ENCODE assay signal across 26 mouse cellular contexts in the genomic region with DNA sequence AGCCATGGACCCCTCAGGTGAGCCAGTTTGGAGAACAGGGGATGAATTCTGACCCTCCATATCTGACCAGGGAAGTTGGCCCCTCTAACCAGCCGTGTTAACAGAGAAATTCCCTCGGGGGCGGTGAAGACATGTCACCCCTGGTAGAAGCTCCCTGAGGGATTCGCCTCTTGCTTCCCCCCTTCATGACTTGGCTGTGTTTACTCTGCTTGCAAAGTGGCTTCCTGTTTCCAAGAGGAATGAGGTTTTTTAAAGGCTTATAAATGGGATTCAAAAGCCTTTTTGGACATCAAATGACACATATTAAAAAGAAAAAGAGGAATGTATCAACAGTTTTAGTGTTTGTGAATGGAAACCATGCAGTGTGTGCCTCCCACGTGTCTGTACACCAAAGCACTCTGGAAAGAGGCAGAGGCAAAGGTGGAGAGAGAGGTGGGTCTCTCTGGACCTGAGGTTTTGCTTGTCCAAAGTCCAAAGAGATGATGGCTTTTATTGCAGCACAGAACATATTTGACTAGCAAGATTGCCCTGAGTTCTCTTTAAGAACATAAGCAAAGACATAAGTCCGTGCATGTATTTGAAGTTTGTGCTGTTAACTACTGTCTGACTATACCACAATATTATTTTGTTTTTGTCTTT.
A peak's percentile ranks its signal among the peaks of the same experiment; 100 is the strongest.
DNase-seq lines count a peak whose midpoint lies in the region; ATAC-seq and TF ChIP-seq lines count a peak whose summit lies in the region.
"Had no signal": no experiment of that assay in that cellular context is flagged by ENCODE, and none has a peak within 500 bp of the region (broad histone marks: within the 10 kb centered on the region; RNA-seq: fewer than 3 reads in every experiment).

No protein-coding gene starts in this region.

- no peak overlapping the region for H3K27ac ChIP-seq in heart, embryonic 10.5 days
- no peak overlapping the region for H3K27ac ChIP-seq in lung, embryonic 14.5 days (ENCODE audit: low read depth)
- H3K27ac ChIP-seq in kidney, embryonic 16.5 days (ENCODE audit: low read length), result peak overlapping the region; percentile 5; the same call in 1 of the 2 replicates
- H3K27ac ChIP-seq: embryonic facial prominence, embryonic 12.5 days; forebrain, embryonic 15.5 days; heart, embryonic 13.5 days; hindbrain, embryonic 10.5 days; hindbrain, embryonic 15.5 days; liver, embryonic 15.5 days; lung, embryonic 15.5 days; macrophage; midbrain, embryonic 13.5 days; neural tube, embryonic 13.5 days had no signal

- H3K4me3 ChIP-seq in heart, embryonic 10.5 days, result no peak overlapping the region
- no peak overlapping the region for H3K4me3 ChIP-seq in lung, embryonic 14.5 days (ENCODE audit: low read depth, low read length)
- H3K4me3 ChIP-seq in kidney, embryonic 16.5 days (ENCODE audit: low read length), result no peak overlapping the region
- H3K4me3 ChIP-seq: embryonic facial prominence, embryonic 12.5 days; forebrain, embryonic 15.5 days; heart, embryonic 13.5 days; hindbrain, embryonic 10.5 days; hindbrain, embryonic 15.5 days; liver, embryonic 15.5 days; lung, embryonic 15.5 days; midbrain, embryonic 13.5 days; neural tube, embryonic 13.5 days had no signal

- H3K36me3 ChIP-seq in heart, embryonic 10.5 days, result no peaks in the 10 kb centered on the region
- H3K36me3 ChIP-seq in lung, embryonic 14.5 days (ENCODE audit: insufficient read depth), result no peaks in the 10 kb centered on the region
- H3K36me3 ChIP-seq in kidney, embryonic 16.5 days (ENCODE audit: insufficient read depth, low read length), result no peaks in the 10 kb centered on the region
- H3K36me3 ChIP-seq: embryonic facial prominence, embryonic 12.5 days; forebrain, embryonic 15.5 days; G1E; heart, embryonic 13.5 days; hindbrain, embryonic 10.5 days; hindbrain, embryonic 15.5 days; liver, embryonic 15.5 days; lung, embryonic 15.5 days; midbrain, embryonic 13.5 days; neural tube, embryonic 13.5 days had no signal

- peaks cover 24% of the 10 kb centered on the region for H3K4me1 ChIP-seq in heart, embryonic 10.5 days
- no peaks in the 10 kb centered on the region for H3K4me1 ChIP-seq in lung, embryonic 14.5 days (ENCODE audit: insufficient read depth)
- H3K4me1 ChIP-seq in kidney, embryonic 16.5 days (ENCODE audit: insufficient read depth, low read length), result peaks cover 9% of the 10 kb centered on the region; the same call in 1 of the 2 replicates
- H3K4me1 ChIP-seq: forebrain, embryonic 15.5 days; hindbrain, embryonic 10.5 days; hindbrain, embryonic 15.5 days; liver, embryonic 15.5 days; midbrain, embryonic 13.5 days; neural tube, embryonic 13.5 days had no signal

- no peak overlapping the region for H3K9ac ChIP-seq in lung, embryonic 14.5 days
- no peak overlapping the region for H3K9ac ChIP-seq in kidney, embryonic 16.5 days (replicated peaks; ENCODE audit: low read length)
- H3K9ac ChIP-seq: embryonic facial prominence, embryonic 12.5 days; forebrain, embryonic 15.5 days; heart, embryonic 13.5 days; hindbrain, embryonic 15.5 days; liver, embryonic 15.5 days; lung, embryonic 15.5 days; midbrain, embryonic 13.5 days; neural tube, embryonic 13.5 days had no signal

- peak; percentile 95 for DNase-seq in heart, adult 11 months
- no peak for DNase-seq in heart, embryonic 10.5 days (ENCODE audit: low spot score)
- peak; percentile 57 for DNase-seq in lung, embryonic 14.5 days
- DNase-seq in lung, postnatal 36 days, result no peak
- peak; percentile 42 for DNase-seq in kidney, postnatal 4 days
- DNase-seq in adrenal gland, postnatal 10 days, result no peak
- DNase-seq in spleen, postnatal 10 days (ENCODE audit: low spot score in 2 of 2), result no peak
- DNase-seq: adrenal gland, adult 8-10 months; cerebellum, adult 11 months; cerebellum, adult 9-10 months; embryo, embryonic 11 days; gastrocnemius, postnatal 25 days; heart, postnatal 14 days had no signal

- no peak for TF ChIP-seq CTCF in lung, embryonic 14.5 days (IDR thresholded peaks at IDR 0.05; ENCODE audit: low read depth)

- no peaks in the 10 kb centered on the region for H3K9me3 ChIP-seq in heart, embryonic 10.5 days
- H3K9me3 ChIP-seq in lung, embryonic 14.5 days (ENCODE audit: low read depth, low read length), result no peaks in the 10 kb centered on the region
- H3K9me3 ChIP-seq in kidney, embryonic 16.5 days (ENCODE audit: low read length), result no peaks in the 10 kb centered on the region
- H3K9me3 ChIP-seq: embryonic facial prominence, embryonic 12.5 days; forebrain, embryonic 15.5 days; heart, embryonic 13.5 days; hindbrain, embryonic 10.5 days; hindbrain, embryonic 15.5 days; liver, embryonic 15.5 days; lung, embryonic 15.5 days; midbrain, embryonic 13.5 days; neural tube, embryonic 13.5 days had no signal

- WGBS in heart, embryonic 10.5 days, result 73% methylated on average over 6 of the region's 6 CpGs
- 33% methylated on average over 6 of the region's 6 CpGs for WGBS in lung, embryonic 14.5 days
- 53% methylated on average over 6 of the region's 6 CpGs for WGBS in kidney, embryonic 16.5 days

- no peak overlapping the region for H3K4me2 ChIP-seq in lung, embryonic 14.5 days
- no peak overlapping the region for H3K4me2 ChIP-seq in kidney, embryonic 16.5 days (replicated peaks; ENCODE audit: low read depth, low read length)
- H3K4me2 ChIP-seq: embryonic facial prominence, embryonic 12.5 days; forebrain, embryonic 15.5 days; heart, embryonic 13.5 days; hindbrain, embryonic 15.5 days; liver, embryonic 15.5 days; lung, embryonic 15.5 days; midbrain, embryonic 13.5 days; neural tube, embryonic 13.5 days had no signal

- no peak for ATAC-seq in lung, embryonic 14.5 days (ENCODE audit: insufficient read depth)
- ATAC-seq in kidney, embryonic 16.5 days (ENCODE audit: low FRiP score, low TSS enrichment), result no peak
- ATAC-seq: forebrain, embryonic 15.5 days; inflammation-experienced regulatory T-cells, adult 6 months; midbrain, embryonic 13.5 days had no signal

- H3K27me3 ChIP-seq in heart, embryonic 10.5 days (ENCODE audit: insufficient read depth, poor library complexity, severe bottlenecking), result peaks cover 8% of the 10 kb centered on the region; the same call in 1 of the 2 replicates
- no peaks in the 10 kb centered on the region for H3K27me3 ChIP-seq in lung, embryonic 14.5 days (ENCODE audit: insufficient read depth, low read length)
- H3K27me3 ChIP-seq in kidney, embryonic 16.5 days (ENCODE audit: insufficient read depth, low read length), result no peaks in the 10 kb centered on the region
- H3K27me3 ChIP-seq: embryonic facial prominence, embryonic 12.5 days; forebrain, embryonic 15.5 days; hindbrain, embryonic 15.5 days; liver, embryonic 15.5 days; lung, embryonic 15.5 days; midbrain, embryonic 13.5 days had no signal

Comparison
In these comparisons a context has a peak if more than half of its experiments do, and no peak if none do; other contexts are left out.
1. DNase-seq: peak in heart, adult 11 months (single experiment), lung, embryonic 14.5 days (single experiment) and kidney, postnatal 4 days (2 of 2); none in heart, embryonic 10.5 days (single experiment), lung, postnatal 36 days (single experiment), adrenal gland, postnatal 10 days (single experiment) and spleen, postnatal 10 days (0 of 2).